Mouse (Mus musculus) ES-E14 (cell line): Measurements from ENCODE around the gene Grrp1. TPM values are rescaled to one million over a fixed set of nuclear protein-coding genes. Genes with fewer than 3 reads are reported as not detected.
A peak's percentile ranks its signal among the peaks of the same experiment; 100 is the strongest.

Experiments used
- DNase-seq: peaks from one replicate; pipeline ENCODE4 v3.0.0-alpha.2; 2013; ENCODE audit warnings: low read depth, low spot score
- H3K27ac ChIP-seq: 2 replicates; pipeline ENCODE4 v1.5.1; 2012; ENCODE audit warnings: low read depth, mild to moderate bottlenecking, low read length, moderate library complexity, mixed read lengths; ENCODE audit not compliant: poor library complexity, insufficient read depth, severe bottlenecking
- H3K36me3 ChIP-seq: 2 replicates; pipeline ENCODE4 v1.6.1; 2012; ENCODE audit warnings: mild to moderate bottlenecking, low read length, moderate library complexity, mixed read lengths; ENCODE audit not compliant: control insufficient read depth, poor library complexity, insufficient read depth, severe bottlenecking
- H3K4me1 ChIP-seq, 2 experiments: fragments of 150-350 bp in 1 of 2; sonication (generic) in 1 of 2; 2 replicates each; pipeline ENCODE4 v1.6.1; 2012; ENCODE audit warnings: low read length in 2 of 2, mild to moderate bottlenecking in 1 of 2, mixed read lengths in 1 of 2; ENCODE audit not compliant: control insufficient read depth in 2 of 2, insufficient read depth in 2 of 2, poor library complexity in 1 of 2
- H3K4me3 ChIP-seq, 2 experiments: fragments of 150-350 bp in 1 of 2; sonication (generic) in 1 of 2; 2 replicates each; pipeline ENCODE4 v1.5.1; 2012; ENCODE audit warnings: low read length in 2 of 2, low read depth in 1 of 2, mild to moderate bottlenecking in 1 of 2, mixed read lengths in 1 of 2; ENCODE audit not compliant: insufficient read depth in 1 of 2, poor library complexity in 1 of 2, severe bottlenecking in 1 of 2
- H3K9ac ChIP-seq: 2 replicates; pipeline ENCODE4 v1.6.1; 2012; ENCODE audit warnings: low read depth, mild to moderate bottlenecking, low read length, mixed read lengths; ENCODE audit not compliant: poor library complexity, insufficient read depth, severe bottlenecking
- H3K9me3 ChIP-seq: fragments of 150-350 bp; sonication (generic); 2 replicates; pipeline ENCODE4 v1.6.1; 2012; ENCODE audit warnings: low read depth, mild to moderate bottlenecking, low read length; ENCODE audit not compliant: control insufficient read depth, insufficient read depth
- CHD2 ChIP-seq: IDR thresholded peaks from 2 replicates; pipeline ENCODE4 v1.6.1; 2014; ENCODE audit warnings: mild to moderate bottlenecking, low read depth, low read length, inconsistent platforms
- HCFC1 ChIP-seq: IDR thresholded peaks from 2 replicates; pipeline ENCODE4 v1.6.1; 2012; ENCODE audit warnings: low read length, inconsistent platforms, borderline replicate concordance; ENCODE audit not compliant: insufficient read depth
- MAFK ChIP-seq: IDR thresholded peaks from 2 replicates; pipeline ENCODE4 v1.6.1; 2014; ENCODE audit warnings: mild to moderate bottlenecking, low read depth, low read length, inconsistent platforms; ENCODE audit not compliant: insufficient read depth
- ZC3H11A ChIP-seq: IDR thresholded peaks from 2 replicates; pipeline ENCODE4 v1.6.1; 2012; ENCODE audit warnings: low read depth, mild to moderate bottlenecking, inconsistent platforms, low read length, borderline replicate concordance
- ZNF384 ChIP-seq: IDR thresholded peaks from 2 replicates; pipeline ENCODE4 v1.6.1; 2012; ENCODE audit warnings: low read depth, low read length, inconsistent platforms
- in situ Hi-C, 2 experiments: fragments of 600-800 bp; cut with MboI; formaldehyde crosslinking; loops; one replicate each; pipeline ENCODE4 v1.15.1; 2025; ENCODE audit warnings: low sequenced_read_pairs in 2 of 2, inconsistent platforms in 1 of 2; ENCODE audit not compliant: unreplicated experiment in 2 of 2
- total RNA-seq: library from RNA; depleted of rRNA; stranded (reverse); fragments of 300-350 nt; gene quantifications from 2 replicates; pipeline ENCODE4 v1.2.3, GENCODE M21; 2012

Gene Grrp1
- total RNA-seq, 1 experiment = 1.6 TPM

GRCm38 (mm10) chr4:134243516-134244250, 10.2 kb downstream of the Grrp1 start, which contains the start of gene E130218I03Rik:
TSS of gene E130218I03Rik (plus strand) at chr4:134243662.
- Histone ChIP-seq H3K36me3 (peaks cover 10% of the 10 kb centered on the region; the same call in 1 of the 2 replicates), H3K9ac (peak within 1 kb of the TSS; percentile 33), H3K4me3 (peak within 1 kb of the TSS; percentile 74 to 85), H3K9me3 (no peaks in the 10 kb centered on the region), H3K4me1 (peaks cover 0 to 15% of the 10 kb centered on the region in 2 experiments; a peak in 2 of 4 replicates), H3K27ac (no peak within 1 kb of the TSS)
- in situ Hi-C loops = no loop called here
- TF ChIP-seq CHD2 (no peak), ZC3H11A (no peak), HCFC1 (no peak), MAFK (no peak), ZNF384 (no peak)
- no peak for DNase-seq

GRCm38 (mm10) chr4:134238686-134239085, 15.2 kb downstream of the Grrp1 start:
- Histone ChIP-seq H3K4me3 (no peak overlapping the region), H3K9ac (no peak overlapping the region), H3K36me3 (peaks cover 4% of the 10 kb centered on the region; the same call in 1 of the 2 replicates), H3K4me1 (peaks cover 2 to 13% of the 10 kb centered on the region in 2 experiments; a peak in 2 of 4 replicates), H3K27ac (no peak overlapping the region), H3K9me3 (no peaks in the 10 kb centered on the region)
- no peak for TF ChIP-seq ZC3H11A
- TF ChIP-seq MAFK = no peak
- no peak for TF ChIP-seq ZNF384
- TF ChIP-seq HCFC1 = no peak
- no peak for TF ChIP-seq CHD2
- no peak for DNase-seq
- in situ Hi-C loops = no loop called here

- peak within 1 kb of the TSS; percentile 56 to 65 for H3K4me3 ChIP-seq
- no peak within 1 kb of the TSS for H3K27ac ChIP-seq
- peaks cover 2 to 9% of the 10 kb centered on the region in 2 experiments; a peak in 1 of 4 replicates for H3K4me1 ChIP-seq
- peaks cover under 1% of the 10 kb centered on the region; the same call in 1 of the 2 replicates for H3K36me3 ChIP-seq
- no peak for DNase-seq
- in situ Hi-C loops = no loop called here
- H3K9ac ChIP-seq = 0 out of 2 replicates have a peak within 1 kb of the TSS, but pooled peaks have one; percentile 29
- TF ChIP-seq CHD2 (no peak), ZNF384 (no peak), MAFK (no peak), ZC3H11A (no peak), HCFC1 (no peak)
- H3K9me3 ChIP-seq = no peaks in the 10 kb centered on the region
Measured at GRCm38 (mm10) chr4:134238279-134238651, 15.6 kb downstream of the Grrp1 start, which contains the start of gene Cnksr1. TSS of gene Cnksr1 (minus strand) at chr4:134238399.

GRCm38 (mm10) chr4:134237582-134238278, 16.2 kb downstream of the Grrp1 start:
- H3K4me3 ChIP-seq = peak overlapping the region; percentile 56 to 65
- H3K27ac ChIP-seq = no peak overlapping the region
- H3K36me3 ChIP-seq = no peaks in the 10 kb centered on the region
- TF ChIP-seq MAFK = no peak
- TF ChIP-seq CHD2 = no peak
- TF ChIP-seq ZNF384 = no peak
- TF ChIP-seq ZC3H11A = no peak
- no peak for TF ChIP-seq HCFC1
- H3K4me1 ChIP-seq = peaks cover 2 to 9% of the 10 kb centered on the region in 2 experiments; a peak in 1 of 4 replicates
- H3K9me3 ChIP-seq = no peaks in the 10 kb centered on the region
- DNase-seq = no peak
- in situ Hi-C loops = no loop called here
- H3K9ac ChIP-seq = 0 out of 2 replicates have a peak overlapping the region, but pooled peaks have one; percentile 29
